Mouse (Mus musculus) megakaryocyte-erythroid progenitor cell, adult 5 weeks (primary cell): ENCODE data around the gene Prmt2. TPM values are rescaled to one million over a fixed set of nuclear protein-coding genes. Genes with fewer than 3 reads are reported as not detected.

ENCODE experiments used
- polyA plus RNA-seq: library from polyadenylated mRNA; stranded (reverse); fragments of >175 nt; gene quantifications from 2 replicates; pipeline ENCODE4 v1.2.3, GENCODE M21; 2012

Gene Prmt2
- 2.8 and 3.6 TPM in 2 replicates for polyA plus RNA-seq

DNA sequence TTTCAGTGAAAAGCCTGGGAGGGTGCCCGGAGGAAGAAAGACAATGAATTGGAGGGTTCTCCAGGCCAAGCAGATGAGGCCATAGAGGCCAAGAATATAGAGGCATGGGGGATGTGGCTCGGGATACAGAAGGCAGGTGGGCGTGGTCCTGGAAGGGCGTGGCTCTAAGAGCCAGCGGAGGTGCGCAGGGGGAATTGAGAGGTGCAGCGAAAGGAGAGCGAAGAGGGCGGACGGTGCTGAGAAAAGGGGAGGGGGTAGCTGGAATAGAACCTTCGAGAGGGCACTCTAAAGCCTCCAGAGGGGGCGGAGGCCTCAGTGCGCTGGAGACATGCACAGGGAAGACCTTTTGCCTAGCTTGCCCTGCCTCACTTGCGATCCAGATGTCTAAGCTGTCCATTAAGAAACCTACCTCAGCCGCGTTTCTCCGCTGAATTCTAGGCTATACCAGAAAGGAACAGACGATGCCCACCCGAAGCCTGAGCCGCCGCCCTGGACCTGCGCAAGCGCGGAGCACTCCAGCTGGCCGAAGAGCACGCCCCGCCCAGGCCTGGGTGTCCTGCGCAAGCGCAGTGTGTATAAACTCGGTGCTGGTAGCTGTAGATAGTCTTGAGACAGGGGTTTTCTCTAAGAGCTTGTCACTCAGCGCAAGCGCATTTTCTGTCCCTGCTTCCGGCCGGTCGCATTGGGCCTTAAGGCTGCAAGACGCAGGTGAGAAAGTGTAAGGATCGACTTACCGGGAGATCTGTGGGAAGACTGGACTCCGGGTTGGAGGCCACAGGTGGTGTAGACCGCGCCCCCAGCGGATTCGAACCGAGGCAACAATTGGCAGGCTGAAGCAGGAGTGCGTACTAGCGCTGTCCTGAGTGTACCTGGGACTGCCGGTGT, at the start of gene Prmt2:
Gene Prmt2 (minus strand): TSS at position 525 of the 885 bp plus-strand sequence.

DNA sequence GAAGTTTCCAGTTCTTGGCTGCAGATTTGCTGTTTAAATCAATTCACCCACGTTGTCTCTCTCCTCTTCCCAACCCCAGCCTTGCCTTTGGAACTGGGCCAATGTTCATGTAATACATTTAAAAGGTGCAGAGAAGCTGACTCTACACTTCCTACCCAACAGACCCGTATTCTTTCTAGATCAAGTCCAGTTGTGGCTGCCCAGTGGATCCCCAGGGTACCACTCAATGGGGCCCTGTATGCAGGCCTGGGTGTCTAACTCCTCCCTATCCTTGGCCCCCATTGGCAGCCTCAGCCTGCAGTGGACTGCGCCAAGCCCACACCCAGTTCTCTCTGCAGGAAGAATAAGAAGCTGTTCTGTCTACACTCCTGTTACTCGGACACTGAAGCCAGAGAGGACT, 15.9 kb upstream of the Prmt2 start, which contains the start of gene S100b:
Gene S100b (plus strand): TSS at position 318 of the 400 bp plus-strand sequence.

Other genes with a start within 250 kb of the Prmt2 start
- 3.7 and 5.0 TPM in 2 replicates for gene Zfp280b, start 205.2 kb downstream of the Prmt2 start, polyA plus RNA-seq
- gene Slc5a4b, start 126.9 kb downstream of the Prmt2 start, polyA plus RNA-seq = not detected in 2 replicates
- gene Slc5a4a, start 90.4 kb downstream of the Prmt2 start, polyA plus RNA-seq = not detected in 2 replicates
- not detected in 2 replicates for gene S100b, start 16.0 kb upstream of the Prmt2 start, polyA plus RNA-seq
- gene Dip2a, start 107.4 kb upstream of the Prmt2 start, polyA plus RNA-seq = 1.5 TPM in 2 replicates
- not detected in 2 replicates for gene AC141477.1, start 202.6 kb upstream of the Prmt2 start, polyA plus RNA-seq
- gene Pcnt, start 204.9 kb upstream of the Prmt2 start, polyA plus RNA-seq = 47.7 and 65.0 TPM in 2 replicates
- gene 2610028H24Rik, start 211.2 kb upstream of the Prmt2 start, polyA plus RNA-seq = not detected in 2 replicates
- gene Mcm3ap, start 231.1 kb upstream of the Prmt2 start, polyA plus RNA-seq = 23.3 and 33.0 TPM in 2 replicates
- 0.60 and 0.83 TPM in 2 replicates for gene Ybey, start 231.2 kb upstream of the Prmt2 start, polyA plus RNA-seq